Mouse (Mus musculus) heart, postnatal 0 days (tissue): Measurements from ENCODE around the gene Rassf2.

Source experiments
- CTCF ChIP-seq: IDR thresholded peaks from 2 replicates; pipeline ENCODE4 v1.5.1; 2016; ENCODE audit warnings: antibody characterized with exemption, control low read depth, low read depth
- EP300 ChIP-seq: IDR thresholded peaks from 2 replicates; pipeline ENCODE4 v1.6.1; 2016; ENCODE audit warnings: antibody characterized with exemption, low read depth

- TF ChIP-seq EP300 (no peak), CTCF (no peak)
Measured at GRCm38 (mm10) chr2:132010781-132011180, 19.3 kb downstream of the Rassf2 start.
